Mouse (Mus musculus) embryonic facial prominence, embryonic 11.5 days (tissue): Measurements from ENCODE around the gene Aox2. TPM values are rescaled to one million over a fixed set of nuclear protein-coding genes. Genes with fewer than 3 reads are reported as not detected.

Experiments
- ATAC-seq: fragments of 200-750 bp; cut with Nextera tagmentation; replicated peaks from 2 replicates; pipeline ENCODE4 v1.8.0; 2017; ENCODE audit warnings: low read depth; ENCODE audit not compliant: insufficient number of reproducible peaks, low FRiP score, low TSS enrichment
- DNase-seq: peaks from one replicate; pipeline ENCODE4 v3.0.0-alpha.2; 2015; ENCODE audit warnings: low spot score
- H3K27ac ChIP-seq: fragments of 300-500 bp; sonication (generic); replicated peaks from 2 replicates; pipeline ENCODE4 v1.5.1; 2014; ENCODE audit warnings: mild to moderate bottlenecking, low read depth, low read length, control low read depth
- H3K27me3 ChIP-seq: fragments of 300-500 bp; sonication (generic); 2 replicates; pipeline ENCODE4 v1.6.1; 2014; ENCODE audit warnings: mild to moderate bottlenecking, low read length, moderate library complexity, mixed read lengths; ENCODE audit not compliant: control insufficient read depth, insufficient read depth
- H3K36me3 ChIP-seq: fragments of 300-500 bp; sonication (generic); replicated peaks from 2 replicates; pipeline ENCODE4 v1.6.1; 2014; ENCODE audit warnings: low read depth, mild to moderate bottlenecking, low read length, moderate library complexity, mixed read lengths; ENCODE audit not compliant: control insufficient read depth, insufficient read depth
- H3K4me1 ChIP-seq: fragments of 300-500 bp; sonication (generic); 2 replicates; pipeline ENCODE4 v1.6.1; 2014; ENCODE audit warnings: low read length, mixed read lengths; ENCODE audit not compliant: control insufficient read depth, insufficient read depth
- H3K4me2 ChIP-seq: fragments of 300-500 bp; sonication (generic); 2 replicates; pipeline ENCODE4 v1.6.1; 2014; ENCODE audit warnings: low read depth, mild to moderate bottlenecking, control low read depth, low read length, moderate library complexity
- H3K4me3 ChIP-seq: fragments of 300-500 bp; sonication (generic); 2 replicates; pipeline ENCODE4 v1.5.1; 2014; ENCODE audit warnings: low read depth, low read length, control low read depth
- H3K9ac ChIP-seq: fragments of 300-500 bp; sonication (generic); replicated peaks from 2 replicates; pipeline ENCODE4 v1.6.1; 2014; ENCODE audit warnings: mild to moderate bottlenecking, control low read depth, low read length
- H3K9me3 ChIP-seq: fragments of 300-500 bp; sonication (generic); replicated peaks from 2 replicates; pipeline ENCODE4 v1.6.1; 2016; ENCODE audit warnings: mild to moderate bottlenecking, low read length, inconsistent platforms, mixed read lengths; ENCODE audit not compliant: control insufficient read depth
- WGBS: fragments of 180-500 bp; shearing (Covaris S2); extraction: QIAGEN DNeasy Blood & Tissue Kit; methylation state at CpG from one replicate; pipeline ENCODE4 v1.1.7; 2014; 5-methylcytosine and 5-hydroxymethylcytosine counted together
- polyA plus RNA-seq: library from polyadenylated mRNA; unstranded; fragments of >200 nt; fragmentation: Nextera tagmentation; extraction: Ambion mirVana; gene quantifications from 2 replicates; pipeline ENCODE4 v1.2.1, GENCODE M21; 2014

Gene Aox2
- polyA plus RNA-seq, 1 experiment from 2014 or later = not detected

- Histone ChIP-seq H3K4me1 (no peaks in the 10 kb centered on the region; the same call in 1 of the 2 replicates), H3K36me3 (no peaks in the 10 kb centered on the region), H3K27ac (no peak overlapping the region), H3K4me2 (no peak overlapping the region), H3K9me3 (no peaks in the 10 kb centered on the region), H3K4me3 (no peak overlapping the region), H3K9ac (no peak overlapping the region), H3K27me3 (no peaks in the 10 kb centered on the region)
- DNase-seq = no peak
- no peak for ATAC-seq
- 58% methylated on average over 13 of the region's 13 CpGs for WGBS
These were observed 13.5 kb downstream of the Aox2 start for GRCm38 (mm10) chr1:58291394-58292300.

DNA sequence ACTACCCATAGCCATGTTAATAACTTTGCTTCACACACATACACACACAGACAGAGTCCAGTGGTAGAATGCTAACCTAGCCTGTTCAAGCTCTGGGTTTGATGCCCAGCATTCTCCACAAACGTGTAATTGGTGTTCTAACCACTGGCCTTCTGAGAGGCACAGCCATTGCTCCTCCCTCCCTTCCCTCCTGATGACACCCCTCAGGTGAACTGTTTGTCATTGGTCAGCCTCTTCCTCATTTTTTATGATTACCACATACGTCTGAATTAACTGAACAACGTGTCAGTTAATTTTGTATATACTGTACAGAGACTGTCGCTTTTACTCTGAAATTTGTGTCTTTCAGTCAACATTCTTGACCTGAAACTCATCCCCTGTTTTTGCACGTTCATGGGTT is 16.6 kb downstream of the Aox2 start:
- no peak for DNase-seq
- Histone ChIP-seq H3K9ac (no peak overlapping the region), H3K9me3 (no peaks in the 10 kb centered on the region), H3K4me3 (no peak overlapping the region), H3K36me3 (no peaks in the 10 kb centered on the region), H3K27me3 (no peaks in the 10 kb centered on the region), H3K4me2 (no peak overlapping the region), H3K4me1 (no peaks in the 10 kb centered on the region; the same call in 1 of the 2 replicates), H3K27ac (no peak overlapping the region)
- no peak for ATAC-seq
- 79% methylated on average over 5 of the region's 5 CpGs for WGBS

DNA sequence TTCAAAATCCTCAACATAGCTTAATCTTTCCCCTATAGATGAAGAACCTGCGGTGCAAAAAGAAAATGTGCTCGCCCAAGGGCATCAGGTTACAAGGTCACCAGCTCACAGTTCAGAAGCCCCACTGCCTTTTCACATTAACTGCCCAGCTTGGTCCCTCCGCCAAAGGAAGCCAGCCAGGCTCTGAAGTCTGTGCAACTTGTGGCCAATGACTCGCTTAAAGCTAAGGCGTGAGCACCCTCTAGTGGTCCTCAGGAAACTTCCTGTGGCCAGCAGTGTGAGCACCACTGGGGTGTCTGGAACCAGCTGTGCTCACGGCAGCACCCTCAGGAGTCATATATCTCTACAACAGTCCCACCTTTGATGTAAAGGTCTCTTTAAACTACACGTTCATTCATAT is 18.2 kb downstream of the Aox2 start:
- DNase-seq (peak; percentile 90), ATAC-seq (0 out of 2 replicates have a peak, but pooled peaks have one; percentile 52)
- no peak overlapping the region for H3K4me2 ChIP-seq

DNA sequence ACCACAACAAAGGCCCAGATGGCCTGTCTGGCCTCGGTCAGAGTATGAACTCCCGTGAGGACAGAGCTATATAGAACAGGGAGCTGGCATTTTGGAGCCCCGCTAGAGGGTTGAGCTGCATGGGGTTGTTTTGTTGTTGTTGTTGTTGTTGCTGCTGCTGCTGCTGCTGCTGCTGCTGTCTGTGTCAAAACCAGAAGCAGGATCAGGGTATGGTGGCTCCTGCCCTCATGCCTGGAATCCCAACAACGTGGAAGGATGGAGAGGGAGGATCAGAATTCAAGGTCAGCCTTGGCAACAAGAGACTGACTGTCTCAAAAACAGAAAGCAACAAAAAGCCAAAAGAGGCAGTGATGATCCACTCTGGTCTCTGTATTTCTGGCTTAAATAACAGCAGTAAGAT is 18.7 kb downstream of the Aox2 start:
- no peak overlapping the region for H3K27ac ChIP-seq
- no peak overlapping the region for H3K4me3 ChIP-seq
- no peak overlapping the region for H3K4me2 ChIP-seq
- H3K27me3 ChIP-seq = no peaks in the 10 kb centered on the region
- ATAC-seq (no peak), DNase-seq (no peak)
- no peaks in the 10 kb centered on the region for H3K36me3 ChIP-seq
- 68% methylated on average over 4 of the region's 4 CpGs for WGBS
- H3K4me1 ChIP-seq = no peaks in the 10 kb centered on the region
- H3K9ac ChIP-seq = no peak overlapping the region
- no peaks in the 10 kb centered on the region for H3K9me3 ChIP-seq

More for the DNA sequence above, 18.2 kb downstream of the Aox2 start:
- H3K9me3 ChIP-seq = no peaks in the 10 kb centered on the region
- no peak overlapping the region for H3K9ac ChIP-seq
- no peaks in the 10 kb centered on the region; the same call in 1 of the 2 replicates for H3K4me1 ChIP-seq
- no peaks in the 10 kb centered on the region for H3K36me3 ChIP-seq
- no peaks in the 10 kb centered on the region for H3K27me3 ChIP-seq
- no peak overlapping the region for H3K27ac ChIP-seq
- WGBS = 3% methylated on average over 7 of the region's 7 CpGs
- no peak overlapping the region for H3K4me3 ChIP-seq

- Histone ChIP-seq H3K9ac (no peak overlapping the region), H3K4me2 (no peak overlapping the region), H3K27me3 (no peaks in the 10 kb centered on the region), H3K4me1 (no peaks in the 10 kb centered on the region), H3K27ac (no peak overlapping the region), H3K36me3 (no peaks in the 10 kb centered on the region), H3K4me3 (no peak overlapping the region), H3K9me3 (no peaks in the 10 kb centered on the region)
- no peak for ATAC-seq
- 77% methylated on average over 6 of the region's 6 CpGs for WGBS
- DNase-seq = no peak
These were observed 20.2 kb downstream of the Aox2 start for GRCm38 (mm10) chr1:58298347-58298746.

GRCm38 (mm10) chr1:58301073-58301472 is 22.9 kb downstream of the Aox2 start:
- H3K9me3 ChIP-seq = no peaks in the 10 kb centered on the region
- ATAC-seq = no peak
- H3K27me3 ChIP-seq = no peaks in the 10 kb centered on the region
- H3K27ac ChIP-seq = no peak overlapping the region
- no peak for DNase-seq
- H3K4me3 ChIP-seq = no peak overlapping the region
- no peaks in the 10 kb centered on the region for H3K4me1 ChIP-seq
- H3K9ac ChIP-seq = no peak overlapping the region
- H3K36me3 ChIP-seq = no peaks in the 10 kb centered on the region
- H3K4me2 ChIP-seq = no peak overlapping the region
- 90% methylated on average over 7 of the region's 7 CpGs for WGBS

GRCm38 (mm10) chr1:58302015-58302414 is 23.9 kb downstream of the Aox2 start:
- H3K4me3 ChIP-seq = no peak overlapping the region
- no peak overlapping the region for H3K27ac ChIP-seq
- no peaks in the 10 kb centered on the region for H3K4me1 ChIP-seq
- DNase-seq (no peak), ATAC-seq (no peak)
- H3K9ac ChIP-seq = no peak overlapping the region
- H3K27me3 ChIP-seq = no peaks in the 10 kb centered on the region
- 53% methylated on average over 6 of the region's 6 CpGs for WGBS
- H3K36me3 ChIP-seq = no peaks in the 10 kb centered on the region
- no peaks in the 10 kb centered on the region for H3K9me3 ChIP-seq
- no peak overlapping the region for H3K4me2 ChIP-seq

DNA sequence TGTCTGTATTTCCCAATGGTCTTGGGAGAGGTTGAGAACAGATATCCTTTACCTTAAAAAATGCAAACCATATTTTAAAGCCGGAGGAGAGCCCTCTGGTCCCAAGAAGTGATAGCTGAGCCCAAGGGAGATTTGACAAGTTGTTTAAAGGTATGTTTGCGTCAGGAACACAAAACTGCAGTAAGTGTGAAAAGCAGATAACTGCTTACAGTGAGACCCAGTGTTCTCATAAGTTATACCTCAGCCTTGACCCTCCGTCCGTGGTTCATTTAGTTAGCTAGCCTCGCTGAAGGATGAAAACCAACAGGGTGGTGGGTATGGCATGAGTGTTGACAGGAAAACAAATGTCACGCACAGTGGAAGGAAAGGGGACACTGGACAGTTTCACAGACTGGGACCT is 24.9 kb downstream of the Aox2 start:
- DNase-seq (no peak), ATAC-seq (no peak)
- H3K27ac ChIP-seq = no peak overlapping the region
- no peak overlapping the region for H3K4me3 ChIP-seq
- H3K9me3 ChIP-seq = no peaks in the 10 kb centered on the region
- H3K27me3 ChIP-seq = no peaks in the 10 kb centered on the region
- no peak overlapping the region for H3K9ac ChIP-seq
- H3K4me1 ChIP-seq = no peaks in the 10 kb centered on the region
- whole genome bisulfite sequencing = 86% methylated on average over 6 of the region's 6 CpGs
- H3K4me2 ChIP-seq = no peak overlapping the region
- no peaks in the 10 kb centered on the region for H3K36me3 ChIP-seq
